Mouse (Mus musculus) heart, embryonic 10.5 days (tissue): ENCODE results near the gene Plekhh3. TPM values are rescaled to one million over a fixed set of nuclear protein-coding genes. Genes with fewer than 3 reads are reported as not detected.

Experiments used
- DNase-seq: peaks from one replicate; pipeline ENCODE4 v3.0.0-alpha.2; 2017; ENCODE audit warnings: low spot score
- H3K27ac ChIP-seq: fragments of 300-500 bp; sonication (generic); 2 replicates; pipeline ENCODE4 v1.5.1; 2016; ENCODE audit warnings: mild to moderate bottlenecking
- H3K27me3 ChIP-seq: fragments of 300-500 bp; sonication (generic); 2 replicates; pipeline ENCODE4 v1.6.1; 2016; ENCODE audit warnings: mild to moderate bottlenecking; ENCODE audit not compliant: poor library complexity, insufficient read depth, severe bottlenecking
- H3K36me3 ChIP-seq: fragments of 300-500 bp; sonication (generic); 2 replicates; pipeline ENCODE4 v1.6.1; 2016; ENCODE audit warnings: mild to moderate bottlenecking, moderate library complexity
- H3K4me1 ChIP-seq: fragments of 300-500 bp; sonication (generic); 2 replicates; pipeline ENCODE4 v1.6.1; 2016; ENCODE audit warnings: mild to moderate bottlenecking
- H3K4me3 ChIP-seq: fragments of 300-500 bp; sonication (generic); 2 replicates; pipeline ENCODE4 v1.5.1; 2016; ENCODE audit warnings: mild to moderate bottlenecking, moderate library complexity
- H3K9me3 ChIP-seq: fragments of 300-500 bp; sonication (generic); 2 replicates; pipeline ENCODE4 v1.6.1; 2016; ENCODE audit warnings: mild to moderate bottlenecking, moderate library complexity
- WGBS: fragments of 180-500 bp; shearing (Covaris S2); methylation state at CpG from one replicate; pipeline ENCODE4 v1.1.7; 2016; 5-methylcytosine and 5-hydroxymethylcytosine counted together
- microRNA-seq: library from miRNA; unstranded; fragments of <30 nt; microRNA quantifications from one replicate; pipeline ENCODE4, GENCODE M21; 2017
- polyA plus RNA-seq: library from polyadenylated mRNA; unstranded; fragments of >200 nt; fragmentation: Nextera tagmentation; extraction: Ambion mirVana; gene quantifications from 2 replicates; pipeline ENCODE4 v1.2.1, GENCODE M21; 2016

The Plekhh3 gene
- polyA plus RNA-seq, 1 experiment from 2014 or later, result 6.4 TPM

DNA sequence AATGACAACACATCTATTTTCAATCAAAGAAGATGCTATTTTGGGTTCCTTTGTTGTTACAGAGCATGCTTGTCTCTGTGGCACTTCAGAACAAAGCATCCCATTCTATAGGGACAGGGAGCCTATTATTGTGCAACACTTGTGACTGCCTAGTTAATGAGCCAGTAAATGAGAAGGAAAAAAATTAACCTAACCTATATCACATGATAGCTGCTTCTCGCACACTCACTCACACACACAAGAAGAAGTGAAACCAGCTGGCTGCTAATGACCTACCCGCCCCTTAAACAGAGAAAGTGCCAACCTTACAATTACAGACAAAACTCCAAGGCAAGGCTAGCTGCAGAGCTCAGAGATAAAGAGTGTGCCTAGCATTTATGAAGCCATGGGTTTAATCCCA, 55.6 kb downstream of the Plekhh3 start:
- H3K27me3 ChIP-seq, result no peaks in the 10 kb centered on the region
- no peak overlapping the region for H3K27ac ChIP-seq
- no peaks in the 10 kb centered on the region for H3K9me3 ChIP-seq
- H3K4me1 ChIP-seq, result peaks cover 28% of the 10 kb centered on the region
- no peak overlapping the region for H3K4me3 ChIP-seq
- DNase-seq, result no peak
- peaks cover 20% of the 10 kb centered on the region; the same call in 1 of the 2 replicates for H3K36me3 ChIP-seq
- 77% methylated on average over 2 of the region's 2 CpGs for WGBS

Small RNA genes within 50 kb of the gene (microRNA-seq; reads per million reads assigned to microRNA genes)
- not detected for gene Gm27626

Other genes starting within 250 kb of the Plekhh3 start
- 33.7 and 41.5 TPM in 2 replicates for gene Stat3, start 231.8 kb downstream of the Plekhh3 start, polyA plus RNA-seq
- gene Cavin1, start 200.5 kb downstream of the Plekhh3 start, polyA plus RNA-seq, result 139 and 252 TPM in 2 replicates
- gene Atp6v0a1, start 161.9 kb downstream of the Plekhh3 start, polyA plus RNA-seq, result 54.4 and 66.3 TPM in 2 replicates
- 13.9 and 15.8 TPM in 2 replicates for gene Naglu, start 101.3 kb downstream of the Plekhh3 start, polyA plus RNA-seq
- 0.21 TPM in 1 of 2 replicates, not detected in the other for gene Hsd17b1, start 92.9 kb downstream of the Plekhh3 start, polyA plus RNA-seq
- 36.5 and 37.0 TPM in 2 replicates for gene Coasy, start 88.8 kb downstream of the Plekhh3 start, polyA plus RNA-seq
- gene Mlx, start 84.1 kb downstream of the Plekhh3 start, polyA plus RNA-seq, result 42.6 and 52.0 TPM in 2 replicates
- gene Psmc3ip, start 75.9 kb downstream of the Plekhh3 start, polyA plus RNA-seq, result 29.6 and 40.8 TPM in 2 replicates
- 12.6 and 13.0 TPM in 2 replicates for gene Retreg3, start 51.5 kb downstream of the Plekhh3 start, polyA plus RNA-seq
- 103 and 110 TPM in 2 replicates for gene Tubg1, start 51.4 kb downstream of the Plekhh3 start, polyA plus RNA-seq
- 3.0 and 4.2 TPM in 2 replicates for gene Tubg2, start 15.4 kb downstream of the Plekhh3 start, polyA plus RNA-seq
- 0.39 and 0.44 TPM in 2 replicates for gene Cntnap1, start 828 bp downstream of the Plekhh3 start, polyA plus RNA-seq
- gene Ccr10, start 4.1 kb upstream of the Plekhh3 start, polyA plus RNA-seq, result 0.16 and 0.19 TPM in 2 replicates
- gene Ezh1, start 55.1 kb upstream of the Plekhh3 start, polyA plus RNA-seq, result 12.9 and 13.3 TPM in 2 replicates
- 166 and 202 TPM in 2 replicates for gene Ramp2, start 74.7 kb upstream of the Plekhh3 start, polyA plus RNA-seq
- 130 and 137 TPM in 2 replicates for gene Vps25, start 82.4 kb upstream of the Plekhh3 start, polyA plus RNA-seq
- 13.9 and 14.8 TPM in 2 replicates for gene Wnk4, start 89.2 kb upstream of the Plekhh3 start, polyA plus RNA-seq
- gene Cntd1, start 107.7 kb upstream of the Plekhh3 start, polyA plus RNA-seq, result 0.79 and 1.6 TPM in 2 replicates
- 189 and 198 TPM in 2 replicates for gene Coa3, start 107.8 kb upstream of the Plekhh3 start, polyA plus RNA-seq
- gene Becn1, start 130.9 kb upstream of the Plekhh3 start, polyA plus RNA-seq, result 148 and 165 TPM in 2 replicates
- 151 and 177 TPM in 2 replicates for gene Psme3, start 144.9 kb upstream of the Plekhh3 start, polyA plus RNA-seq
- gene Aoc2, start 153.7 kb upstream of the Plekhh3 start, polyA plus RNA-seq, result 1.3 and 1.4 TPM in 2 replicates
- 0.06 and 0.14 TPM in 2 replicates for gene Aoc3, start 159.3 kb upstream of the Plekhh3 start, polyA plus RNA-seq
- not detected in 2 replicates for gene G6pc, start 196.2 kb upstream of the Plekhh3 start, polyA plus RNA-seq
- gene Aarsd1, start 246.3 kb upstream of the Plekhh3 start, polyA plus RNA-seq, result 60.4 and 66.6 TPM in 2 replicates